Mouse (Mus musculus) myocyte (in vitro differentiated cells): ENCODE results near the gene Arid1a. TPM values are rescaled to one million over a fixed set of nuclear protein-coding genes. Genes with fewer than 3 reads are reported as not detected.

ENCODE experiments used
- H3K27me3 ChIP-seq: one replicate; pipeline ENCODE4 v1.6.1; 2011; ENCODE audit not compliant: control insufficient read depth, insufficient read depth, insufficient read length
- H3K36me3 ChIP-seq: one replicate; pipeline ENCODE4 v1.6.1; 2011; ENCODE audit not compliant: control insufficient read depth, insufficient read depth
- H3K4me2 ChIP-seq: one replicate; pipeline ENCODE4 v1.6.1; 2011; ENCODE audit warnings: low read depth, control low read depth
- H3K4me3 ChIP-seq: one replicate; pipeline ENCODE4 v1.5.1; 2011; ENCODE audit warnings: mild to moderate bottlenecking, control low read depth, moderate library complexity
- H3K79me2 ChIP-seq: one replicate; pipeline ENCODE4 v1.6.1; 2011; ENCODE audit not compliant: control insufficient read depth, insufficient read depth
- H3ac ChIP-seq: one replicate; pipeline ENCODE4 v1.6.1; 2011; ENCODE audit not compliant: control insufficient read depth, insufficient read length
- CEBPB ChIP-seq: IDR thresholded peaks from 2 replicates; pipeline ENCODE4 v1.6.1; 2011; ENCODE audit warnings: mild to moderate bottlenecking, moderate library complexity; ENCODE audit not compliant: poor library complexity, insufficient read depth, severe bottlenecking
- E2F4 ChIP-seq: IDR thresholded peaks from one replicate; pipeline ENCODE4 v1.6.1; 2011; ENCODE audit warnings: mild to moderate bottlenecking, control low read depth, moderate library complexity; ENCODE audit not compliant: insufficient read depth
- MAX ChIP-seq: IDR thresholded peaks from one replicate; pipeline ENCODE4 v1.6.1; 2011; ENCODE audit warnings: low read depth, mild to moderate bottlenecking, control low read depth
- MYOD1 ChIP-seq, 3 experiments: IDR thresholded peaks; one replicate each; pipeline ENCODE4 v1.6.1; 2011; ENCODE audit warnings: control low read depth in 2 of 3, low read depth in 2 of 3, mild to moderate bottlenecking in 2 of 3, moderate library complexity in 1 of 3; ENCODE audit not compliant: insufficient read length in 2 of 3, control insufficient read depth in 1 of 3
- MYOG ChIP-seq, 3 experiments: IDR thresholded peaks; one replicate each; pipeline ENCODE4 v1.6.1; 2011; ENCODE audit warnings: control low read depth in 2 of 3, low read depth in 2 of 3, mild to moderate bottlenecking in 2 of 3; ENCODE audit not compliant: insufficient read length in 2 of 3, control insufficient read depth in 1 of 3, insufficient read depth in 1 of 3
- POLR2A ChIP-seq: IDR thresholded peaks from one replicate; pipeline ENCODE4 v1.6.1; 2011; ENCODE audit warnings: low read depth, mild to moderate bottlenecking, control low read depth, moderate library complexity; ENCODE audit not compliant: insufficient read length
- POLR2AphosphoS2 ChIP-seq: IDR thresholded peaks from one replicate; pipeline ENCODE4 v1.6.1; 2011; ENCODE audit warnings: low read depth, control low read depth; ENCODE audit not compliant: insufficient read length
- REST ChIP-seq: IDR thresholded peaks from one replicate; pipeline ENCODE4 v1.6.1; 2011; ENCODE audit warnings: mild to moderate bottlenecking, control low read depth, moderate library complexity; ENCODE audit not compliant: insufficient read depth, insufficient read length
- SRF ChIP-seq: IDR thresholded peaks from one replicate; pipeline ENCODE4 v1.6.1; 2011; ENCODE audit warnings: low read depth; ENCODE audit not compliant: control insufficient read depth, insufficient read length
- TCF12 ChIP-seq: IDR thresholded peaks from one replicate; pipeline ENCODE4 v1.6.1; 2011; ENCODE audit warnings: mild to moderate bottlenecking, control low read depth; ENCODE audit not compliant: poor library complexity, insufficient read depth, severe bottlenecking
- TCF3 ChIP-seq: IDR thresholded peaks from one replicate; pipeline ENCODE4 v1.6.1; 2011; ENCODE audit warnings: low read depth, control low read depth; ENCODE audit not compliant: insufficient read length
- USF1 ChIP-seq: IDR thresholded peaks from one replicate; pipeline ENCODE4 v1.6.1; 2011; ENCODE audit warnings: low read depth, mild to moderate bottlenecking, control low read depth, moderate library complexity
- polyA plus RNA-seq: library from polyadenylated mRNA; unstranded; fragments of >200 nt; fragmentation: generic; extraction: Trizol; gene quantifications from one replicate; pipeline ENCODE4 v1.2.1, GENCODE M21; 2012; ENCODE audit warnings: missing spikeins

Gene Arid1a
- polyA plus RNA-seq, 1 experiment, result 23.2 TPM

GRCm38 (mm10) chr4:133662945-133663344 is 93.6 kb downstream of the Arid1a start:
- Histone ChIP-seq H3K36me3 (no peaks in the 10 kb centered on the region), H3K4me3 (no peak overlapping the region), H3K4me2 (no peak overlapping the region), H3ac (no peak overlapping the region), H3K79me2 (no peaks in the 10 kb centered on the region), H3K27me3 (no peaks in the 10 kb centered on the region)
- TF ChIP-seq POLR2A, result no peak
- TF ChIP-seq SRF, result no peak
- no peak for TF ChIP-seq MYOD1 (IDR thresholded peaks at IDR 0.05; ENCODE audit: control insufficient read depth in 1 of 3, insufficient read length in 2 of 3, low read depth in 2 of 3)
- no peak for TF ChIP-seq TCF3
- no peak for TF ChIP-seq MAX
- TF ChIP-seq POLR2AphosphoS2, result no peak
- TF ChIP-seq E2F4, result no peak
- no peak for TF ChIP-seq TCF12
- TF ChIP-seq REST, result no peak
- no peak for TF ChIP-seq MYOG (IDR thresholded peaks at IDR 0.05; ENCODE audit: control insufficient read depth in 1 of 3, insufficient read depth in 1 of 3, insufficient read length in 2 of 3, low read depth in 2 of 3)
- TF ChIP-seq USF1, result no peak
- TF ChIP-seq CEBPB, result no peak

DNA sequence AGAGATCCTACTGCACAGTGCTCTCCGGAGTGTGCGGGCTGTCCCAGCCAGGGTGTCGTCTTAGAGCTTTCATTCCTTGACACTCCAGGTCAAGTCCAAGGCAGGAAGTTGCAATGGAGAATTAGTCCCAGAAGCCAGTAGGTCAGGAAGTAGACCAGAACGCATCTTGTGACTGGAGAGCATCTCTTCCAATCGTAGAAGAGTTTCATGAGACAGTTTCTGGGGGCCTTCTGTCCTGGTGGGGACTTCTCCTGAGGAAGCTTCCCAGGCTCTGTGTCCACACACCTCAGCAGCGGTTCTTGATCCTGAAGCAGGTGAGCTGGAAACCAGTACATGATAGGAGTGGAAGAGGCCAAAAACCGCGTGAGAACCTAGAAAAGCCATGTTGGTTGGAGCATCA is 94.1 kb downstream of the Arid1a start:
- H3K79me2 ChIP-seq, result no peaks in the 10 kb centered on the region
- H3K36me3 ChIP-seq, result no peaks in the 10 kb centered on the region
- no peaks in the 10 kb centered on the region for H3K27me3 ChIP-seq
- TF ChIP-seq E2F4, result no peak
- TF ChIP-seq TCF12, result no peak
- no peak for TF ChIP-seq TCF3
- no peak for TF ChIP-seq REST
- no peak for TF ChIP-seq USF1
- TF ChIP-seq POLR2A, result no peak
- TF ChIP-seq POLR2AphosphoS2, result no peak
- no peak for TF ChIP-seq MYOG (IDR thresholded peaks at IDR 0.05; ENCODE audit: control insufficient read depth in 1 of 3, insufficient read depth in 1 of 3, insufficient read length in 2 of 3, low read depth in 2 of 3)
- no peak for TF ChIP-seq MAX
- no peak for TF ChIP-seq CEBPB
- no peak for TF ChIP-seq MYOD1 (IDR thresholded peaks at IDR 0.05; ENCODE audit: control insufficient read depth in 1 of 3, insufficient read length in 2 of 3, low read depth in 2 of 3)
- TF ChIP-seq SRF, result no peak
- no peak overlapping the region for H3K4me3 ChIP-seq
- H3ac ChIP-seq, result no peak overlapping the region
- no peak overlapping the region for H3K4me2 ChIP-seq

- Histone ChIP-seq H3ac (no peak overlapping the region), H3K27me3 (no peaks in the 10 kb centered on the region), H3K4me2 (peak overlapping the region; percentile 92), H3K79me2 (no peaks in the 10 kb centered on the region), H3K36me3 (no peaks in the 10 kb centered on the region), H3K4me3 (peak overlapping the region; percentile 26)
- peak; percentile 40 for TF ChIP-seq TCF3
- TF ChIP-seq E2F4, result no peak
- TF ChIP-seq SRF, result no peak
- TF ChIP-seq POLR2AphosphoS2, result peak; percentile 34
- TF ChIP-seq MYOG (IDR thresholded peaks at IDR 0.05; ENCODE audit: control insufficient read depth in 1 of 3, insufficient read depth in 1 of 3, insufficient read length in 2 of 3, low read depth in 2 of 3), result peak; percentile 24 to 83 (median 49)
- TF ChIP-seq POLR2A, result peak; percentile 20
- peak; percentile 75 for TF ChIP-seq TCF12
- no peak for TF ChIP-seq USF1
- TF ChIP-seq MYOD1 (IDR thresholded peaks at IDR 0.05; ENCODE audit: control insufficient read depth in 1 of 3, insufficient read length in 2 of 3, low read depth in 2 of 3), result peak; percentile 36 to 81 (median 80)
- TF ChIP-seq CEBPB, result no peak
- TF ChIP-seq MAX, result no peak
- no peak for TF ChIP-seq REST
These were observed 96.1 kb downstream of the Arid1a start for GRCm38 (mm10) chr4:133660193-133661155.

DNA sequence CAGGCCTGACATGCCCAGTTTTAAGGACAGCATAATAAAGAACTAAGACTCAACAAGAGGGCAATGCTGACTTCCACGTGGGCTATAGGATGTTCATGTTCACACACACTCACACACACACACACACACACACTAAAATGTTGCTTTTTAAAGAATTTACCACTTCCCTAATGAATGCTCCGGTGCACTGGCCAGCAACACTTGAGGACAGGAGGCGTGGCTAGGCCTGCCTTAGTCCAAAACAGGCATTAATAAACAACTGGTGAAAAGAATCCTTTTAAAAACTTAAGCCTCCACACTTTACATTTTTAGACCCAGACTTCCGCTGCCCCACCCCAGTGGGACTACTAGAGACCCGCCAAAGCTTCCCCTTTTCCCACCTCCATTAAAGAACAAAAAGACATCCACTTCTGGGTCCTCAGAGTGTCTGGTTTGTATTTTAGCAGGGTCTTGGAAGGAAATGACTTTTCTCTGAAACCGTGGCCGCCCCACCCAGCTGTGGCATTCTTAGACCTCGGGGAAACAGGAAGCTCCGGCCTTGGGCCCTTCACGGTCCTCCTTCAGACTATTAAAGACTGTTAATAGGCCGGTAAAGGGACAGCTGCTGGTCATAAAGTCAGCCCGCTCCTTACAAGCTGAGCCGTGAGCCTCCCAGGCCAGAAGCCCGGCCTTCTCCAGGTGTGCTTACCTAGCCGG is 96.9 kb downstream of the Arid1a start:
- H3K79me2 ChIP-seq, result no peaks in the 10 kb centered on the region
- no peaks in the 10 kb centered on the region for H3K27me3 ChIP-seq
- H3K4me3 ChIP-seq, result peak overlapping the region; percentile 26
- H3ac ChIP-seq, result no peak overlapping the region
- no peak for TF ChIP-seq MAX
- no peak for TF ChIP-seq REST
- TF ChIP-seq MYOD1 (IDR thresholded peaks at IDR 0.05; ENCODE audit: control insufficient read depth in 1 of 3, insufficient read length in 2 of 3, low read depth in 2 of 3), result peak in 1 of 3 experiments; percentile 4
- no peak for TF ChIP-seq USF1
- H3K36me3 ChIP-seq, result no peaks in the 10 kb centered on the region
- H3K4me2 ChIP-seq, result peak overlapping the region; percentile 92
